Mouse (Mus musculus): ENCODE data around the gene Mageh1.
"Not testable (repeated sequence)": the region's sequence is repeated elsewhere in the genome, so short reads cannot be mapped to it uniquely, and the experiment has no call there.

The Mageh1 gene

GRCm38 (mm10) chrX:153037087-153037971 is at the start of gene Mageh1:
TSS of gene Mageh1 (minus strand) at chrX:153037575.
- DNase-seq, result peak; percentile 2 to 7

- DNase-seq, result not testable (repeated sequence)
These were observed 783 bp upstream of the Mageh1 start for GRCm38 (mm10) chrX:153037972-153038744.

GRCm38 (mm10) chrX:153031547-153031946 is 5.8 kb downstream of the Mageh1 start:
- not testable (repeated sequence) for DNase-seq

- DNase-seq, result not testable (repeated sequence)
These were observed 11.7 kb downstream of the Mageh1 start for GRCm38 (mm10) chrX:153025709-153026108.

GRCm38 (mm10) chrX:153025255-153025654 is 12.1 kb downstream of the Mageh1 start:
- not testable (repeated sequence) for DNase-seq

GRCm38 (mm10) chrX:153007685-153008047 is 29.7 kb downstream of the Mageh1 start:
- no peak for DNase-seq

- peak; percentile 29 to 43 for DNase-seq
These were observed 30.2 kb downstream of the Mageh1 start for GRCm38 (mm10) chrX:153007021-153007684.

GRCm38 (mm10) chrX:153006387-153006841 is 31.0 kb downstream of the Mageh1 start, which contains the start of gene Usp51:
TSS of gene Usp51 (plus strand) at chrX:153006469.
- DNase-seq, result peak; percentile 9 to 10

- DNase-seq, result not testable (repeated sequence)
These were observed 41.3 kb downstream of the Mageh1 start for GRCm38 (mm10) chrX:152996105-152996504.

GRCm38 (mm10) chrX:152989852-152990251 is 47.5 kb downstream of the Mageh1 start:
- DNase-seq, result not testable (repeated sequence)
